Mouse (Mus musculus) forebrain, embryonic 11.5 days (tissue): ENCODE data around the gene Rnf19b. TPM values are rescaled to one million over a fixed set of nuclear protein-coding genes. Genes with fewer than 3 reads are reported as not detected.

Experiments
- ATAC-seq: fragments of 200-750 bp; cut with Nextera tagmentation; replicated peaks from 2 replicates; pipeline ENCODE4 v1.8.0; 2017; ENCODE audit warnings: moderate TSS enrichment; ENCODE audit not compliant: low FRiP score
- DNase-seq: peaks from one replicate; pipeline ENCODE4 v3.0.0-alpha.2; 2017; ENCODE audit warnings: low spot score
- H3K27ac ChIP-seq: fragments of 300-500 bp; sonication (generic); 2 replicates; pipeline ENCODE4 v1.5.1; 2014; ENCODE audit warnings: low read depth, low read length
- H3K27me3 ChIP-seq: fragments of 300-500 bp; sonication (generic); 2 replicates; pipeline ENCODE4 v1.6.1; 2014; ENCODE audit warnings: mild to moderate bottlenecking, low read length, mixed read lengths; ENCODE audit not compliant: control insufficient read depth, insufficient read depth
- H3K36me3 ChIP-seq: fragments of 300-500 bp; sonication (generic); 2 replicates; pipeline ENCODE4 v1.6.1; 2014; ENCODE audit warnings: mild to moderate bottlenecking, low read length, moderate library complexity, mixed read lengths; ENCODE audit not compliant: control insufficient read depth, insufficient read depth
- H3K4me1 ChIP-seq: fragments of 300-500 bp; sonication (generic); replicated peaks from 2 replicates; pipeline ENCODE4 v1.6.1; 2014; ENCODE audit warnings: low read length, mixed read lengths; ENCODE audit not compliant: control insufficient read depth, insufficient read depth
- H3K4me2 ChIP-seq: fragments of 300-500 bp; sonication (generic); 2 replicates; pipeline ENCODE4 v1.6.1; 2014; ENCODE audit warnings: low read depth, mild to moderate bottlenecking, low read length, moderate library complexity, mixed read lengths; ENCODE audit not compliant: severe bottlenecking
- H3K4me3 ChIP-seq: fragments of 300-500 bp; sonication (generic); 2 replicates; pipeline ENCODE4 v1.5.1; 2014; ENCODE audit warnings: low read depth, low read length
- H3K9ac ChIP-seq: fragments of 300-500 bp; sonication (generic); 2 replicates; pipeline ENCODE4 v1.6.1; 2014; ENCODE audit warnings: low read length
- H3K9me3 ChIP-seq: fragments of 300-500 bp; sonication (generic); 2 replicates; pipeline ENCODE4 v1.6.1; 2016; ENCODE audit warnings: low read length, mixed read lengths; ENCODE audit not compliant: control insufficient read depth
- WGBS: fragments of 180-500 bp; shearing (Covaris S2); extraction: QIAGEN DNeasy Blood & Tissue Kit; methylation state at CpG from one replicate; pipeline ENCODE4 v1.1.7; 2014; 5-methylcytosine and 5-hydroxymethylcytosine counted together
- polyA plus RNA-seq: library from polyadenylated mRNA; unstranded; fragments of >200 nt; fragmentation: Nextera tagmentation; extraction: Ambion mirVana; gene quantifications from 2 replicates; pipeline ENCODE4 v1.2.1, GENCODE M21; 2014

Rnf19b gene
- polyA plus RNA-seq, 1 experiment from 2014 or later, result 10.1 TPM

DNA sequence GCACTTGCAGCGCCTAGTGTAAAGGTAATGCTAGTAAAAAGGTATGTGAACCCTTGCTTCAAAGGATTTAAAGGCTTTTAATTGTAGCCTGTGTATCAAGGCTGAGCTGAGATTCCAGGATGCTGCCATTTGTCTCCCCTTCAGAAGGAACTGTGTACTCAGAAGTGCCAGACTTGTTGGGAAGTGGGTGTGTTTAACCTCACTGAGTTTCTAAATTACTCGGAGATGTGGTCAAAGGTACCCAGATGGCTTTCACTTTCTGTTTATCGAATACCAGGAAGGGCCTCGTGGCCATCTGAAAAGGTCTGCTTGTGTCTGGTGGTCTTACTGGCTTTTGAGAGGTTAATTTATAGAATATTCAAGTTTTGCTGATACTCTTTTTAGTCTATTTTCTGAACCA is 1.9 kb downstream of the Rnf19b start:
- 64% methylated on average over 4 of the region's 4 CpGs for WGBS
- peaks cover 4% of the 10 kb centered on the region for H3K4me1 ChIP-seq

DNA sequence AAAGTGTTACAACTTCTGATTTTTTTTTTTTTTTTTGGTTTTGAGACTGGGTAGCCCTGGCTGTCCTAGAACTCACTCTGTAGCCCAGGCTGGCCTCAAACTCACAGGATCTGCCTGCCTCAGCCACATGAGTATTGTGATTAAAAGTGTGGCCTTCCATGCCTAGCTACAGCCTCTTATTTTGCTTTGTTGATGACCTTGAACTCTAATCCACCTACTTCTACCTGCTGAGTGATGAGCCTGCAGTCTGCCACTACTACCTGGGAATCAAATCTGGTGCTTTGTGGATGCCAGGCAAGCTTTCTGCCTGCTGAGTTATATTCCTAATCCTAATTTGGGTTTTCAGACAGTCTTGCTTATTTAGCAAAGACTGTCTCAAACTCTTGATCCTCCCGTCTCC is 3.4 kb downstream of the Rnf19b start:
- Histone ChIP-seq H3K9ac (no peak overlapping the region), H3K27ac (no peak overlapping the region), H3K4me3 (no peak overlapping the region), H3K4me2 (no peak overlapping the region), H3K27me3 (no peaks in the 10 kb centered on the region), H3K36me3 (no peaks in the 10 kb centered on the region), H3K9me3 (no peaks in the 10 kb centered on the region), H3K4me1 (peaks cover 4% of the 10 kb centered on the region)
- DNase-seq, result no peak
- no peak for ATAC-seq
- WGBS, result 97% methylated on average over 1 of the region's 1 CpGs

More for the DNA sequence above, 1.9 kb downstream of the Rnf19b start:
- DNase-seq (no peak), ATAC-seq (no peak)
- Histone ChIP-seq H3K27ac (no peak overlapping the region), H3K9me3 (no peaks in the 10 kb centered on the region), H3K36me3 (no peaks in the 10 kb centered on the region), H3K9ac (no peak overlapping the region), H3K4me2 (peak overlapping the region; percentile 100; the same call in 1 of the 2 replicates), H3K27me3 (no peaks in the 10 kb centered on the region), H3K4me3 (peak overlapping the region; percentile 88; the same call in 1 of the 2 replicates)

DNA sequence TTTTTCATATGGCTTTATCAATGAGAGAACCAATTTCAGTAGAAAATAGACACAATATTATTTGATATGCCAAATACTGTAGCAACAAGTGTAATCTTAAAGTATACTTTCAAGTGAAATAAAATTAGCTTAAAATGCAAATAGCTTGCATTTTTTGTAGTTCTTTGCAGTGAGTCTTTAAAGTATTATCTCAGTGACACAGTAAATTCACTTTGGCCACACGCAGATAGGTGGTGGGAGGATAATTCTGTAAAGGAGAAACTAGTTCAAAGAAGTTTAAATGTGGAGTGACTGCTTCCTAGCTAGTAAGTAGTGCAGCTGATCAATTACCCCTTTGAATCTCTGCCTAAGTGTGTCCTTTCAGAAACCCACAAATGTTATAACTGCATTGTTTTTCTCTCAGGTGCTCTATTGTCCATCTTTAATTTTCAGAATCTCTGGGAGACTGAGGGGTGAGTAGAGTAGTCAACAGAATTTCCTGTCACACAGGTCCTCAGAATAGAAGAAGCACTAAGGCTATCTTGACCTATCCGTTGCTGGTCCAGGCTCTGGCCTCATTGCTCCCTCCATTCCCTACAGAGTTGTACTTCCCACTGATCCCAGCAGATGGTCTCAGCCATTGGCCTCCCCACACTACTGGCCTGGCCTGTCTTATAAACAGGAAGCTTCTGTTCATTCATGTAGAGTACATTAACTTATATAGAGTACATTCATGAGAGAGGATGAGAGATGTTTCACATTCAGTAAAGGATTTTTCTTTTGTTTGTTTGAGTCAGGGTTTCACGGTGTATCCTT is 4.4 kb downstream of the Rnf19b start:
- Histone ChIP-seq H3K9me3 (no peaks in the 10 kb centered on the region), H3K36me3 (no peaks in the 10 kb centered on the region), H3K4me3 (no peak overlapping the region), H3K4me2 (no peak overlapping the region), H3K27ac (no peak overlapping the region), H3K4me1 (peaks cover 4% of the 10 kb centered on the region), H3K9ac (no peak overlapping the region), H3K27me3 (no peaks in the 10 kb centered on the region)
- WGBS, result 81% methylated on average over 3 of the region's 3 CpGs
- no peak for DNase-seq
- no peak for ATAC-seq

DNA sequence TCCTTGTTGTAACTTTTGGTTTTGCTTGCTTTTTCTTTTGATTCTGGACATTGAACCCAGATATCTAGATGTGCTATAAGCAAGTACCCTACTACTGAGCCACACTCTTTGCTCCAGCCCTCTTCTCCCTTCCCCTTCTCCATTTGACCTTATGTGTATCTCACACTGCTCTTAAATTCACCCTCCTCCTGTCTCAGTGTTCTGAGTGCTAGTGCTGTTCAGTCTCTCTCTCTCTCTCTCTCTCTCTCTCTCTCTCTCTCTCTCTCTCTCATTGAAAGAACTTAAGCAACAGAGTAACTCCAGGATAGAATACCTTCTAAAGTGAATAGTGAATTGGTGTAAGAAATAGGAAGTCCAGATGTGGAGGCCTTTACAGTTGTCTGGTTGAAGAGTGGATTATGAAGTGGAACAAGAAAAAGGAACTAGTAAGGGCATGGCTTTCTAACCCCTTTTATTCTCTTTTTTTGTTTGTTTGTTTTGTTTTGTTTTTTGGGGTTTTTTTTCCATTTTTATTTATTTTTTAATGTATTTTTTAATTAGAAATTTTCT is 7.7 kb downstream of the Rnf19b start:
- Histone ChIP-seq H3K27me3 (no peaks in the 10 kb centered on the region), H3K4me2 (no peak overlapping the region), H3K4me1 (no peaks in the 10 kb centered on the region), H3K9me3 (no peaks in the 10 kb centered on the region), H3K9ac (no peak overlapping the region), H3K36me3 (no peaks in the 10 kb centered on the region), H3K27ac (no peak overlapping the region), H3K4me3 (no peak overlapping the region)
- no peak for ATAC-seq
- no peak for DNase-seq

DNA sequence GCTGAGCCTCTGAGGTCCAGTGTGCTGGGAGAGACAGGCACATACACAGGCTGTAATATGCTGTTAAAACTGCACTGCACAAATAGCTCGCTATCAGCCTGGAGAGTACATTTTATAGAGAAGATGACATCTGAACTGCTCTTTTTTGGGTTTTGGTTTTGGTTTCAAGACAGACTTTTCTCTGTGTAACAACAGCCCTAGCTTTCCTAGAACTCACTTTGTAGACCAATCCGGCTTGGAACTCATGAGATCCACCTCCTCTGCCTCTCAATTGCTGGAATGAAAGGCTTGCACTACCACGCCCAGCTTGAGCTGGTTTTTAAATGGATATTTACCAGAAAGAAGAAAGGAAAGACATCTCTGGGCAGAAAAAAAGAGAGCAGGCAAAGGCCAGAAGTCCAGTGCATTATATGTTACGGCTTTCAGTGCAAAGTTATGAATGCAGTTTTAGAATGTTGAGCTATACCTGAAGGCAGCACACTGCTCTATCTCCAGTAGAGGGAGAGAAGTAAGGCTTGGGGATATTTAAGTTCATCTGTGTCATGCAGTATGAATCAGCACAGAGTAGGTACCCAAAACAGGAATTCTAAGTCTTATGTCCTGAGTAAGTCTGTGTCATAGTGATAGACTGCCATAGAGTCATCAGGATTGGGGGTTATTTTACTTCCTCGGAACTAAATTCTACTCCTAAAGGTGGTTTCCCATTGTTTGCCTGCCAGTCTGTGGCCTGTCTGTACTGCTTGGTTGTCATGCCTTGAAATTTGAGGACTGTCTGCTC is 9.8 kb downstream of the Rnf19b start:
- ATAC-seq, result no peak

DNA sequence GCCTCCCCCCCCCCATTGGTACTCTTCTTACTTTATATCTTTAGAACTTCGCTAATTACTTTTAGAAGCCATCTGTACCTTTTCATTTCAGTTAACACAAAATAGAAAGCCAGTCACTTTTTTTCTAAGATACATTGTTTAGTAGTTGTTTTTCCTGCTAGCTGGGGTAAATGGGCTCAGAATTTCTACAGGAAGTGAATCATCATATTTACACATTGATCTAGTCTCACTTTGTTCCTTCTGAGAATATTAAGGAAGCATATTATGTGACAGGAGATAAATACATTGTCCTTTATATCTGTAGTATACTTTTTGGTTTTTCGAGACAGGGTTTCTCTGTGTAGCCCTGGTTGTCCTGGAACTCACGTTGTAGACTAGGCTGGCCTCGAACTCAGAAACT is 10.8 kb downstream of the Rnf19b start:
- Histone ChIP-seq H3K27me3 (no peaks in the 10 kb centered on the region), H3K4me3 (no peak overlapping the region), H3K27ac (no peak overlapping the region), H3K4me1 (no peaks in the 10 kb centered on the region), H3K9ac (no peak overlapping the region), H3K4me2 (no peak overlapping the region), H3K36me3 (no peaks in the 10 kb centered on the region), H3K9me3 (no peaks in the 10 kb centered on the region)
- DNase-seq, result no peak
- ATAC-seq, result no peak
- 95% methylated on average over 4 of the region's 4 CpGs for WGBS

More for the DNA sequence above, 9.8 kb downstream of the Rnf19b start:
- 85% methylated on average over 5 of the region's 5 CpGs for WGBS
- H3K9ac ChIP-seq, result no peak overlapping the region
- H3K27ac ChIP-seq, result no peak overlapping the region
- H3K4me3 ChIP-seq, result no peak overlapping the region
- no peaks in the 10 kb centered on the region for H3K36me3 ChIP-seq
- DNase-seq, result no peak
- no peaks in the 10 kb centered on the region for H3K4me1 ChIP-seq
- H3K27me3 ChIP-seq, result no peaks in the 10 kb centered on the region
- no peaks in the 10 kb centered on the region for H3K9me3 ChIP-seq
- H3K4me2 ChIP-seq, result no peak overlapping the region

DNA sequence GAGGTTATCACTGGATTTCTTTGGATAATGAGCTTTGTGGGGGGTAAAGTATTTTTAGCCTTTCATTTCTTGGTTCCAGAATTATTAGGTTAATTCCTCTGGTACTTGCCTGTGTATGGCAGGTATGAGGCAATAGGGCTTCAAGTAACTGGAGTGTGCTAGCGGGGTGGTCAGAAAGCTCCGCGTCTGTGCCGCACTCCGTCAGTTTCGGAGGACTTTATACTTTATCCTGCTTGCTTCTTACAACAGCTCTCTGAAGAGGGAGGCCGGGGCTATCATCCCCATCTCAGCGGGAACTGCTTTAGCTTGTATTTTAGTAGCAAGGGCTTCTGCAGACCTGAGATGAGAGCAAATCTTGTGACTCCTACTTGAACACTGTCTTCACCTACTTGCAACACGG is 21.1 kb downstream of the Rnf19b start:
- Histone ChIP-seq H3K36me3 (peaks cover 3% of the 10 kb centered on the region; the same call in 1 of the 2 replicates), H3K27me3 (no peaks in the 10 kb centered on the region), H3K9ac (no peak overlapping the region), H3K4me3 (no peak overlapping the region), H3K4me2 (no peak overlapping the region), H3K4me1 (no peaks in the 10 kb centered on the region), H3K9me3 (no peaks in the 10 kb centered on the region), H3K27ac (no peak overlapping the region)
- WGBS, result 94% methylated on average over 9 of the region's 9 CpGs
- ATAC-seq (no peak), DNase-seq (no peak)

DNA sequence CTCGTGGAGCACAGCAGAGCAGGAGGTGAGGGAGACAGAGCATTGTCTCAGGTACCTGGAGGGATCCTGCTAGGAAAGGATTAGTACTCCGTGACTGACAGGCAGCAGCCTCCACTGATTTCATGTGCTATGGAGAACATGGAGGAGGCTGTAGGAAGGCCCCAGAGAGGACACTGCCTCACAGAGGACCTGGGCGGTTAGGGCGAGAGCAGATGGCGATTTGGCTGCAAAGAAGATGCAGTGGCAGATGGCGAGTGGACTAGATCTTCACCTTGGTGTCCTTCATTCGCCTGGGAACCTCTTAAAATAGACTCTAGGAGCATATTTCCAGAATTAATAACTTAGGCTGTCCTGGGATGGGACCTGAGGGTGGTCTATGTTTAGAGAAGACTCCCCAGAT is 23.0 kb downstream of the Rnf19b start:
- Histone ChIP-seq H3K4me1 (no peaks in the 10 kb centered on the region), H3K27me3 (no peaks in the 10 kb centered on the region), H3K36me3 (peaks cover 3% of the 10 kb centered on the region; the same call in 1 of the 2 replicates), H3K9me3 (no peaks in the 10 kb centered on the region), H3K9ac (no peak overlapping the region), H3K4me3 (no peak overlapping the region), H3K27ac (no peak overlapping the region), H3K4me2 (no peak overlapping the region)
- no peak for ATAC-seq
- 86% methylated on average over 7 of the region's 7 CpGs for WGBS
- DNase-seq, result no peak
